Mouse (Mus musculus): ENCODE measurements at regions not wholly inside any gene's neighbourhood (a gene's known extent, or its start where the extent isn't known, plus 50 kb on each side); places are given as distances from the start of the nearest gene placed in this dataset.

GRCm38 (mm10) chr14:74358730-74359444 is 281.8 kb upstream of the Htr2a start:
- no peak for DNase-seq (ENCODE audit: low read depth, low spot score)

DNA sequence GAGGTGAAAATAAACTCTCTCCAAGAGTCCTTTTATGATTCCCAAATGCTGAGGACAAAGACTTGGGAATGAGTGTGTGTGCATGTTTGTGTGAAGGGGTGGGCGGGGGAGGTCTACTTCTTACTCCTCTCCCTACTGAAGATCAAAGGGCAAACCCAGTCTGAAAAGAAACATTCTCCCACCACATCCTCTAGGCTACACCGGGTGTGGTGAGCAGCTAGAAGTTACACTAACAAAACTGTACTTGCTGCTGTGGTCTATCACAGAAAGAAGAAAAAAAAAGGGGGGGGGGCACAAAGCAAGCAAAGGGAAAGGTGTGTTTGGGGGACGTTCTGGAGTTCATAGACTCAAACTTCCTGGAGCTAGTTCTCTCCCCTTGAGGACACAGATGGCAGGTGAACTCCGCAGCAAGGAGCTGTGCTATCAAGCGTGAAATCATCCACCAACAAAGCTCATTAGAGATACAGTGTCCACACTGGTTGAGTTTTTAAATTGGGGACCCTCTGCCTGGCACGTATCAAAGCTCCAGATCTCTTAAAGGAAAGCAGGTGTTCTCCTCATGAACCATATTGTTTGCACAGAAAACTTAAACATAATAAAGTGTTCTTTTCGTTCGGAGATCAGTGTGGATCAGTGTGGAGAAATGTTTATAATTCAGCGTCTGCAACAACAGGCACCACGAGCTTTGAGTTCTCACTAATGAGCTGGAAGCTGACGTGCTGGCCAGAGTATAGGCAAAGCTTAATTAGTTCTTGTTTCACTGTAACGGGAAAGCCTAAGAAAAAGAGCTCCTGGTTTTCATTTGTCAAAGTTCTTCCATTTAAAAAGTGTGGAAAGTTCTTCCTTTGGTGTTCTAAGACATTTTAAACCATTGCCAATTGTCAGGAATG is 280.7 kb upstream of the Htr2a start:
- no peak for DNase-seq (ENCODE audit: low read depth, low spot score)

- DNase-seq (ENCODE audit: low read depth, low spot score) = no peak
Observed at GRCm38 (mm10) chr14:74384481-74384880, 256.2 kb upstream of the Htr2a start.

DNA sequence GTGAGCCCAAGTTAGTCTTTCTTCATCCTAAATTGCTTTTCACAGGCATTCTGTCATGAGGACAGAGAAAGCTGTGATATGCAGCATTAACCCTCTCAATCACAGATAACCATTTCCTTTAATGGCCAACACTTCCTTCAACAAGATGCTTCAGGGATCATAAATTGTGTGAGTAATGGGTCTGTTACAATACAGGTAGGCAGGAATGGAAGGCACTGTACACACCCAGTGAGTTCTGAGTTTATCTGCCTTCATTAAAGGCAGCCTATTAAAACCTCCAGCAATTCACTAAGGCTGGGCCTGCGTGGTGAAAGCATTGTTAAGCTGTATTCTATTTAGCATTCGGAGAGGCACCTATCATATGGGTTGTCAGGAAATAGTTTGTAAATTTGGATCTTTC is 248.2 kb upstream of the Htr2a start:
- DNase-seq (ENCODE audit: low read depth, low spot score) = no peak

DNA sequence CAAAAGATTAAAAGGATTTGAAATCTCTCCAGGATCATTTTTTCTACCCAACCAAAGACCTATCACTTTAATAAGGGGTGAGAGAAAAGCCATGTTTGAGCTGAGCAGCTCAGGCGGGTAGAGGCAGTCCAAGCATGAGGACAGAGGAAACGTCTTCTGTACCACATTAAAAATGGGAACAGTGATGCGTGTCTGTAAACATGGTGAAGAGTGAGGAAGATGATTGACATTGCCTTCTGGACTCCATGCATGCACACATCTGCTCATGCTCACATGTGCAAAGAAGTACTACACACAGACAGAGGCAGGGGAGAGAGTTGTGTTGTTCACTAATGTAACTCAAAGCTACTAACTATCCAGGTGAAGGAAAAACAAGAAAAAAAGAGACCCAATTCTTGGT is 243.4 kb upstream of the Htr2a start:
- DNase-seq (ENCODE audit: low read depth, low spot score) = no peak

DNA sequence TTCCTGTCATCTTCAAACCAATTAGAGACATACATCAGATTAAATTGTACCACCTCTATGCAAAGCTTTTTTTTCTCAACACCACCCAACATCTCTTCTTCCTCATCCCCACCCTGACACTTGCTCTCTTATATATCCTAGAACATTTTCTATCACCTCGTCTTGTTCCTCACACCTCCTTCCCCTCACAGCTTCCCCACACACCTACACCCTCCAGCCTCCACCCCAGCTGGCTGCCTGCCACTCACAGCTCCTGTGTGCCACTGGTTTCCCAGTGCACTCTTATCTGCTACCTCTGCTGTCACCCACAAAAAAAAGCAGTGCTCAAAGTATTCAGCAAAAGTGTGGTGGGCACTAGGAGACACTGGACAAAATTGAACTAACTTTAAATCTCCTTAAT is 231.2 kb upstream of the Htr2a start:
- no peak for DNase-seq (ENCODE audit: low read depth, low spot score)

DNA sequence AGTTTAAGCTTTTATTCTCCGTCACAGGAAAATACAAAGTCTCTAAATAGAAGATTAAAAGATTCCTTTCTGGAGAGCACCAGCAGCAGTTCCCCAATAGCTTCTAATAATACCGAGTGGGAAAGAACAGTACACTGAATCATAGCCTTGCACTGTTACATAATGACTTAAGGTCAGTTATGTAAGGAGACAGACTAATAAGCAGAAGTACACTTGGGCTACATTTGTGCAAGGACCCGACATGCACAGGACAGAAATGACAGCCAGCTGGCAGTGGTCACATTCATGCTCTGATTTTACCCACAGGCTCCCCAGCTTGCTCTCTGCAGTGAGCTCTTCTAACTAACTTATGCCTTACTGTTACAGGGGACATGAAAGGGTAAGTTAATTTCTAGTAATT is 212.4 kb upstream of the Htr2a start:
- no peak for DNase-seq (ENCODE audit: low read depth, low spot score)

- no peak for DNase-seq (ENCODE audit: low read depth, low spot score)
Observed at GRCm38 (mm10) chr14:74464027-74464682, 176.5 kb upstream of the Htr2a start.

- DNase-seq (ENCODE audit: low read depth, low spot score) = no peak
Observed at GRCm38 (mm10) chr14:74495504-74495903, 145.1 kb upstream of the Htr2a start.

DNA sequence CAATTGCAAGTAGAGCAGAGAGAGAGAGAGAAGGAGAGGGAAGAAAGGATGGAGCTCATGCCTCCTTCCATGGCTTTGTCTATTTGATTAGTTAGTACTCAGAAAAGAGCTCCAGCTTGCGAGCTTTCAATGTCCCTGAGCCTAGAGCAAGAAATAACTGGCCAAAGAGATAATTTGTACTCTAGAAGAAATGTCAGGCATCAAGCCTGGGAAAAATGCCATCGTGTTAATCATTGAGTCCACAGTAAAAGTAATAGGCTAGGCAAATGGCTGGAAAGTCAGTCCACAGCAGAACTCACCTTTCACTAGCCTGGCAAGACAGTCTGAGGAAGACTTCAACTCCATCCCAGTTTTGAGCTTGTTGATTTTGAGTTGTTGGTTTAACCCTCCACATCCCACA is 129.1 kb upstream of the Htr2a start:
- DNase-seq (ENCODE audit: low read depth, low spot score) = no peak

- no peak for DNase-seq (ENCODE audit: low read depth, low spot score)
Observed at GRCm38 (mm10) chr14:74516451-74516850, 124.2 kb upstream of the Htr2a start.

- DNase-seq (ENCODE audit: low read depth, low spot score) = no peak
Observed at GRCm38 (mm10) chr14:74519531-74519930, 121.1 kb upstream of the Htr2a start.

DNA sequence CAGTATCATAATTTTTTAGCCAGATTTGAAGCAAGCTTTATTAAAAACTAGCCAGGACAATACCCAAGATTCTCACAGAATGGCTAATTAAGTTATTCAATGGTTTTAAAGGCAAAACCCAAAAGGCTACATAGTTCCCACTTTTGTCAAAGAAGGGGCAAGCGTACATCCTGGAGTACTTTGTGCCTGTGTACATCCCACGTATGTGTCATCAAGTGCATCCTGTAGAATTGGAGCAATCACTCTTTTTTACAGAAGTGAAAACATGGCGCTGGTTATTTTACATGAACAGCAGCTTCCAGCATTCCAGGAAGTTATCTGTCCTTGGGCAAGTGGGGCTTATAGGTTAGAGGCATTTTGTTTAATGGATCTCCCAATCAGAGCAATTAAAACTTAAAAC is 119.0 kb upstream of the Htr2a start:
- DNase-seq (ENCODE audit: low read depth, low spot score) = no peak

GRCm38 (mm10) chr14:74527246-74527645 is 113.4 kb upstream of the Htr2a start:
- DNase-seq (ENCODE audit: low read depth, low spot score) = no peak

GRCm38 (mm10) chr14:74529368-74529951 is 111.2 kb upstream of the Htr2a start:
- no peak for DNase-seq (ENCODE audit: low read depth, low spot score)

DNA sequence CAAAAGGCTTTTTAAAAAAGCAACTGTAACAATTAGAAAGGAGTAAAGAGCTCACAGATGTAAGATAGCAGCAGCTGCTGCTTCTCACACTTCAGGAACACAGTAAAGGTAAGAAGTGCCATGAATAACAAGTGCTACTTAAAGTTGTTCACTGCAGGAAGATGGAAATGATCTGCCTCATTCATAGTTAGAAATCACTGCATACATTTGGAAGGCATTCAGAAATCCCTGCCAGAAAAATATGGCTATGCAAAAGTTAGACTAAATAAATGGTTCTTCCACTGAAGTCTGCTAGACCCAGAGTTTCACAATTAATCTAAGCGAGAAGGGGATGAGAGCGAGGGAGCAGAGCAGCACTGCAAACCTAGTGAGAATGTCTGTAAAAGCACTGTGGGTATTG is 102.5 kb upstream of the Htr2a start:
- no peak for DNase-seq (ENCODE audit: low read depth, low spot score)

DNA sequence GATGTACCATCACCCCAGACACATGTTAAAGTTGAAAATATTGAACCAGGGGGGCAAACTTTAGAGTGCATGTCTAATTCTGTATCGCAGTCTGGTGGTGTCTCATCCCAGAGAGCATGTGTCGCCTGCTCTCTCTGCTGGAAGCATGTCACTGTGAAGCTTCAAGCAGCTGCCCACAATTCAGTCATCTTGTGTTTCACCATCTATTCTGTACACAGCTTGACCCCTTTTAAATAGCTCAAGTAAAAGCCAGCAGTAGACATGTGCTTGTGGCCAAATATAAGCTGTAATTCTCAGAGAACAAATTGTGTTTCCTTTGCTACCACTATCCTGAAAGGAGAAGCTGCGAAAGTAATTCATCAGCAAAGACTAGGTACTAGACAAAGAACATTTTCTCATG is 96.6 kb upstream of the Htr2a start:
- no peak for DNase-seq (ENCODE audit: low read depth, low spot score)

DNA sequence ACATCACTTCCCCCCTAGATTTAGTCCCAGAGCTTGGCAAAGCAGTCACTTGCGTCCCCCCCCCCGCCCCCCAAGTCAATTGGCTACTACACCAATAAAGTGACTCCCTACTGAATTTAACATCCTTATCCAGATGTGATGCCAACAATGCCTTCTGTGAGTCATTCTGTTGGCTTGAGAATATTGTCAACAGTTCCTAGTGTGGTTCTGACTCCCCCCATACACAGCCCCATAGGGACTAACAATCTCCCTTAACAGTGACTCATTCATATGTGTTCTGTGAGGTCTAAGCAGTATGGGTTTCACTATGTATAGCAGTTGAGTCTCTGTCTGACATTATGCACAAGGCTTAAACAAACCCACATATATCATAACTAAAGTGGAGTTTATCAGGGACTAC is 89.5 kb upstream of the Htr2a start:
- no peak for DNase-seq (ENCODE audit: low read depth, low spot score)

GRCm38 (mm10) chr14:74553636-74554035 is 87.0 kb upstream of the Htr2a start:
- DNase-seq (ENCODE audit: low read depth, low spot score) = no peak

- no peak for DNase-seq (ENCODE audit: low read depth, low spot score)
Observed at GRCm38 (mm10) chr14:74558359-74558758, 82.3 kb upstream of the Htr2a start.

All from WW6 (cell line).